Mouse (Mus musculus): ENCODE measurements around the gene Xpnpep1.
A peak's percentile ranks its signal among the peaks of the same experiment; 100 is the strongest.

Gene Xpnpep1

DNA sequence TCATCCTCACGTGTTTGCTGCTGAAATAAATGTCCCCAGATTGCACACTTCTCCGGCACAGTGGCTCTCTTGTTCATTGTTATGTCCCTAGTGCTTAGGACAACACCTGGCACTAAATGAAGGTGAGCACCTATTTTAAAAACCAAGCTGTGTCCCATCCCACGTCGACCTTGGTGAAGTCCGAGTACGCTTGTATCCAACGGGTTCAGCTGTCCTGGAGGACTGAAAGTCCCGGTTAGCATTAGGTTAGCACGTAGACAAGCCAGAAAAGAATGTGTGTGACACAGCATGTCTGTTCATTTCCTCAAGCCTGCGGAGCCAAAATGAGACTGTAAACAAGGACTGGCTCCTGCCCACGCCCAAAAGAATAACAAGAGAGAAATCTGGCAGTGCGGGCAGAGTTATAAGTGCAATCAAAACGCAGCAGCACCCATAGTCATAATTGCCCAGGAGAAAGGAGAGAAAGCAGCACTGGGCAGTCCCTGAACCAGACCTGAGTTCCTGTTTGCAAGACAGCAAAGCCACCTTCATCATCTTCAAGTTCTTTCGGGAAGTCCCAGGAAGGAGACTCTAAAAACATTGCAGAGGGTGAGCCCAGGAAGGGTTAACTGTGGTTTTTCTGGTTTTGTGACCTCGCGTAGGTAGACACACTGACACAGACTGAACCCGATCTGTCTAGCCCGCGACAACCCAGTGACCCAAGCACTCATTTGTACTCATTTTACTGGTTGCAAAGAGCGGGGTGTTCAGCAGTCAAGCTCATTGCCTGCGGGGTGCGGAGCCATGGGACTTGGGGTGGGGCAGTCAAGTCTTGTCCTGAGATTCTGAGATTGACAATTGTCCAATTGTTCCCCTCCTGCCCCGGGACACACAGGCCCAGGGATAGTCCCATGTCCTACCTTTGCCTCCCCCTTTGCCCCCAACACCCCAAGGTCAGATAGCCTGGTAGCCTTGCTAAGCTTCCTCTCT is at the start of gene Xpnpep1:
Gene Xpnpep1, minus strand, starts transcription at position 51 of the 969 bp plus-strand sequence.
- no peak for DNase-seq (ENCODE audit: low read depth, low spot score)

DNA sequence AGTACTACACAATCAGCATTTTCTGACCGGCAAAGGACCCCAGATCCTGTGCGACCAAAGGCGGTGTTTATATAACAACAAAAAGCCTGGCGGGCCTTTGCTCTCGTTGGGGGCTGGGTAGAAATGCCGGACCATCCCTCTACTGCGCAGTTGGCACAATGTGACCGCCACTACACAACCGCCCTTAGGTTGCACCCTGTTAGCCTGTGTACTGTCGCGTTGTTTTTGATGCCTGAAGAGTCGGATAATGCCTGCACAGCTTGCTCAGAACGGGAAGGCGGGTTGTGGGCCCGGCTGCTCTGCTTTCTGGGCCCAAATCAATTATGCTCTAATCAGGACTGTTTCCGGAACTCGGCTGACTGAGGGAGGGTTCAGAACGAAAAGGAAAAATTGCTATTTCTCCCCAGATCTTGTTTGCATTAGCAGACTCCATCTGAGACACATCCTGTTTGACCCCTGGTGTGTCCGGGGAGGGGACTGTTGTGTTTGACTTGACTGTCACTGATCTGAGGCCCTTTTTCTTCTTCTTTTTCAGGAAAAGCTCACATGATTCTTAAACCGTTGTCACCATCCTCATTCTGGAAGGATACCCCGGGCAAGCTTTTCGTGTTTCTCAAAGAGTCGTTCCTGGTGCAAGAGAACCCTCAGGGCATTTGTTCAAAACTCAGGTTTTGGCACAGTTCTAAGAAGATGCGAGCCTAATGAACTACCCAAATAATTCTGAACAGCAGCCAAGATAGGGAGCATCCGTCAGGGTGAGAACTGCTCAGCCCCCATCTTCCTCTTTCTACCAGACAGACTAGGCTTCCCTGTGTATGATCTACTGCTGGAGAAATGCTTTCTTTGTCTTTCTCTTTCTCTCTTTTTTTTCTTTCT is 47.5 kb upstream of the Xpnpep1 start:
- no peak for DNase-seq (ENCODE audit: low read depth, low spot score)

DNA sequence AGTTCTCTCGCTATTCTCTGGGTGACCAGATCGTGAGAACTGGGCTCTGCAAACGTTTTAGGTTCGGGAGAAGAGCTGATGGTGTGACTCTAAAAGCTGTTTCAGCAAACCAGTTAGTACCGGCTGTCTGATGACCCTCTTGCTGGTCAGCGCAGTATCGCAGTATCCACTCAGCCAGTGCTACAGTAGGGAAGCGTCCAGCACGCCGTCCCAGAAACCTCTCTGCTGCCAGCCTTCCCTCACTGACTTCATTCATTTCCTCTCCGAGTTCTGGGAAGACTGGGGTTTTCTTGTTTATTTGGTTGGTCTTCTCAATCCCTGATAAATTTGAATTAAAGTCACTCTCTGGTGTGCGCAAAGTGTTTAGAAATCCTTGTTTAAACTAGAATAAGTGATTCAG is 46.8 kb upstream of the Xpnpep1 start:
- no peak for DNase-seq (ENCODE audit: low read depth, low spot score)

- DNase-seq (ENCODE audit: low read depth, low spot score) = no peak
These were observed 44.7 kb upstream of the Xpnpep1 start for GRCm38 (mm10) chr19:53084735-53085134.

DNA sequence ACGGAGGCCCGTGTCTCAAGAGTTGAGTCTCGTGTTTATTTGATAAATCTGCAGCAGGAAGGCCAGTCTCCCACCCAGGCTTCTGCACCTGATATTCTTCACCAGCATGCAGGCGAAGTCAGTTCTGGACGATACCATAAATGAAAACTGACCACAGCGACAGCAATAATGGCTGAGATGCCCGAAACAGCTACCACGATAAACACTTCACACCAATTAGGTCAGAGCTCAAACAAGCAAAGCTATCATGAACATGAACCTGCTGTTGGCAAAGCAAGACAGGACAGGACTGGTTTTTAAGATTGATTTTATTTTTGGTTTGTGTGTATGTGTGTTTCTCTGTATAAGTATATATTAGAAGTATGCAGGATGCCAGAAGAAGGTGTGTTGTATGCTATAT is 42.8 kb upstream of the Xpnpep1 start:
- no peak for DNase-seq (ENCODE audit: low read depth, low spot score)

DNA sequence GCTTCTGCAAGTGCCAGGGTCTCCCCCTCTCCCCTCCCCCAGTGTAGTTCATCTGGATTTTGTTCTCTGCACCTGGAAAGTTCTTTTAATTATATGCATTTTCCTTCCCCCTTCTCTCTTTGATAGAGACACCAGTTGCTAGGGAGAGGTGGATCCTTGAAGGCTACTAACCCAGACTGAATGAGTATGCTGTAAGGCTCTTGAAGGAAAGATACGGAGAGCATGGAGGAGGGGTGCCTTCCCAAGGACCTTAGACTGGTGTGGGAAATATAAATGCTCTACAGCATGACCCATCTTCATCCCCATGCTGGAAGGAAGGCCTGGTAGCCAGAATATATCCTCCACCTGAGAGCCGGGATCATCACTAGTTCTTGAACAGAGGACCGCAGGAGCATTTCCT is 41.3 kb upstream of the Xpnpep1 start:
- DNase-seq (ENCODE audit: low read depth, low spot score) = no peak

DNA sequence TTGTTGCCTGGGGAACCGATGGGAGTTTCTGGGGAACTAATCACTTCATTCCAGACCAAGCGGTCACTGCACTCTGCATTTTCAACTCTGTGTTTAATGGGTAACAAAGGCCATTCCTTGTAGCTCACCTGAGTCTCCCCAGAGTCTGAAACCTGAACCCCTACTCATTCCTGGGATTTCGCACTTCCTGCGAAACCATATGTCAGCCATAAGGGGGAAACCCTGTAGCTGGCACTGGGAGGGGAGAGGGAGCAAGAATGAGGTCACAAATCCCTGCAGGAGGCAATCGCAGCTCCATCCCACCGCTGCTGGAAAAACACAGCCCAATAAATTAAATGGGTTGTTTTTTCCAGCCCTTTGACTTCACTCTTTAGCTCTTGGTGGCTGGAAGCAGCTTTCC is 40.9 kb upstream of the Xpnpep1 start:
- no peak for DNase-seq (ENCODE audit: low read depth, low spot score)

DNA sequence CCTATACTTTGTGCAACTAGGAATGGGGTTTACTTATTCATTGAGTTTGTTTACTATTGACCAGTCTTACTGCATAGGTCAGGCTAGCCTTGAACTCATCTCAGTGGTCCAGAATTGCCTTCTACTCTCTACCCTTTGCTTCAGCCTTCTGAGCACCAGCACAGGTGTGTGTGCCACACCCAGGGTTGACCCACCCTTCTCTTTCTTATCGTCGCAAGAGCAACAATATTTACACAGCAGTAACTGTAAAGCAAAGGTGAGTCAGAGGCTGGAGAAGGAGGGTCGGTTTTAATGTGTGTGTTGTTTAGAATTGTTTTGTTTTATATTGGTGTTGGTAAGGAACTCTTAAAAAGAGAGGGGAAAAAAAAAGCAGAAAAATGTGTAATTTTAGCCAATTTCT is 40.5 kb upstream of the Xpnpep1 start:
- no peak for DNase-seq (ENCODE audit: low read depth, low spot score)

- DNase-seq (ENCODE audit: low read depth, low spot score) = no peak
These were observed 40.0 kb upstream of the Xpnpep1 start for GRCm38 (mm10) chr19:53080026-53080425.

DNA sequence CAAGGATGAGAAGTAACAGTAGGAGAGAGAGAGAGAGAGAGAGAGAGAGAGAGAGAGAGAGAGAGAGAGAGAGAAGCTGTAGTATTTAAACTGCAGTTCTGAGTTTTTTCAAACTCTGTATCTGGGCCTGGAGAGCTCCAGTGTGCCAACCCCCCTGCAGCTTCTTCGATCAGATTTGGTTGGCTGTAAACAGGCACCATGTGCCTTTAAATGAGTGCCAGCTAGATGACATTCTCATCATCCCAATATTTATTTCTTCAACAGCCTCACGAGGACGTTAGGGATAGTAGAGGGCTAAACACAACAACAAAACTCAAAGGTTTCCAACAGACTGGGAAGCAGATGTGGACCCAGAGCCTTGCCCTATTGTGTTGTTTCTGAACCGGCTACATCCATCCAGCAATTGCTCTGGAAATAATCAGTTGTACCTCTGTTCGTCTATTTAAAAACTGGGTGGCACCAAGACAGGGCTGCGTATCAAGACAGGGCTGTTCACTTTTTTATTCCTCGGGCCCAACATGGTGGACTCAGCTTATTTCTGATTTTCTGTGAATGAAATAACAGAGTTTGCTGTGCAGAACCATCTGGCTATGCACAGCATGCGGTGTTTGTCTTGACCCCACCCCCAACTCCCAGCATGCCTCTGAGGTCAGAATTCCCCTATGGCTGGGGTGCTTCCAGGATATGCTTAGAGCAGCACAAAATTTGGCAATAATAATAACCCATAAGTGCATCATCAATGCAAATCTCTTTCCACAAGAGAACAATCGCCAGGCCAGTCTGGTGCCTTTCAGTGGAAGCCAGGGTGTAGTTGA is 38.5 kb upstream of the Xpnpep1 start:
- no peak for DNase-seq (ENCODE audit: low read depth, low spot score)

DNA sequence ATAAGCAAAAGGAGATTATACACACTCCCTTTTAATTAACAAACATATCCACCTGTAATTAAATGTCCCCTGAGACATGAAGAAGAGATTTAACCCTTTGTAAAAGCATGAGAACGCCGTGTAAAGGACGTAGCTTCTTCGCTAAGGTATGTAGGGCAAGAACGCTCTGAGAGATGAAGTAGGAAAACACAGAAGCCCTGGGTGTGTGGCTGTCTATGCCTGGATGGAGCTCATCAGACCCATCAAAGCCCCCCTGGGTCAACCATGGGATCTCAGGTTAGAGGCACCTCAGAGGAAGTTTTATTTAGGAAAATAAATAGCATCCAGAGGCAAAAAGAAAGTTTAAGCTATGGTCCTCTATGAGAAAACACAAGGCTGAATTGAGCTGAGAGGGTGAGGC is 37.3 kb upstream of the Xpnpep1 start:
- no peak for DNase-seq (ENCODE audit: low read depth, low spot score)

GRCm38 (mm10) chr19:53076238-53076981 is 36.4 kb upstream of the Xpnpep1 start:
- no peak for DNase-seq (ENCODE audit: low read depth, low spot score)

DNA sequence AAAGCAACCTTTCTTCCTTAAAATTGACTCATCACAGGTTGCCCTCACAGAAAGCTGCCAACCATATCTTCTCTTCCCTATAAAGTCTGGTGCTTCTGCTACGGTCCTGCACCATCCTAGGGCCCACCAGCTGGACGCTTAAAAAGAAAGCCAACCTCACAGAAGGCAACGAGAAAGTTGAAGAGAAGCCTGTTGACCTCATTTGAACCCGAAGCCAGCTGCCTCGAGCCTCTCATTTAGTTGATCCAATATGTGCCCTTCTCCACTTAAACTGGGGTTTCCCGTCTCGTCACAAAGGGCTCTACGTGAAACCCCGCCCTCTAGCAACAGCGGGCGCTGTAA is 35.9 kb upstream of the Xpnpep1 start:
- no peak for DNase-seq (ENCODE audit: low read depth, low spot score)

DNA sequence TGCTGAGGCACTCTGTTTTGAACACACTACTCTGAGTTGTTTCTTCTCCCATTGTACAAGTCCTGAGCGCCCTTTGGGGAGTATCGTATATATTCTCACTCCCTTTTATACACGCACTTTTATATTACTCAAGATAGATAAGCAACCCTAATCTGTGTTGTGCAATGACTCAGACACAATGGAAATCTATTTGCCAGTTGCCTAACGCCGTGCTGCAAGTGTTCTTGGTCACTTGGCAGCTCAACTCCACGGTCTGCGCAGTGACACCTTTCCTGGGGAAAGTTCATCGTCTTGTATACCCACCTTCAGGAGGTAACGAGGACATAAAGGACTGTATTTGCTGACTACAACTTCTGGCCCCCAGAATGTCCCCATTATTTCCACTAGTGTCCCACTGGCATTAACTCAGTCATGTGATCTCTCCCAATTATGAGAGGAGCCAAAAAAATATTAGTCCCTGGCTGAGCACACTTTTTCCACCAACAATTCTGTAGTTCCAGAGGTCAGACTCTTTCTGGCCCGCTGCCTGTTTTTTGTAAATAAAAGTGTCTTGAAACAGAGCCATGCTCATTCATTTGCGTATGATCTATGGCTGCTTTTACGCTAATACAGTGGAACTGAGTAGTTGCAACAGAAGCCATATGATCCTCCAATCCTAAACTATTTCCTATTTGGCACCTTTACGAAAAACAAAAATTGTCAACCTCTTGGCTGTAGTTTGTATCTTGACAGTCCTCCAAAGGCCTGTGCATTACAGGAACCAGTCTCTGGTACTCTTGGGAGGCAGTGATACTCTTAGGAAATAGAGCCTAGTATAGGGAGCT is 35.1 kb upstream of the Xpnpep1 start:
- DNase-seq (ENCODE audit: low read depth, low spot score) = no peak

DNA sequence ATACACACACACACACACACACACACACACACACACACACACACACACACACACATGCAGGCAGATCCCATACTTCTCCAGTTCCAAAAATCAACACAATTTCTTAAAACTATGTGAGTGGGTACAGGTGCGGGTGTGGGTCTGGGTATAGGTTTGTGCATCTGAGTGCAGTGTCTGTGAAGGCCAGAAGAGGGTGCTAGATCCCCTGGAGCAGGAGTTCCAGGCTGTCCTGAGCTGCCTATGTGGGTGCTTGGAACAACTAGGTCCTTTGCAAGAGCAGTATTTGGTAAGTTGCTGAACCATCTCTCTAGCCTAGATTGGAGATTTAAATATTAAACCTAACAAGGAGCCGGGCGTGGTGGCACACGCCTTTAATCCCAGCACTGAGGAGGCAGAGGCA is 33.5 kb upstream of the Xpnpep1 start:
- DNase-seq (ENCODE audit: low read depth, low spot score) = peak; percentile 74

DNA sequence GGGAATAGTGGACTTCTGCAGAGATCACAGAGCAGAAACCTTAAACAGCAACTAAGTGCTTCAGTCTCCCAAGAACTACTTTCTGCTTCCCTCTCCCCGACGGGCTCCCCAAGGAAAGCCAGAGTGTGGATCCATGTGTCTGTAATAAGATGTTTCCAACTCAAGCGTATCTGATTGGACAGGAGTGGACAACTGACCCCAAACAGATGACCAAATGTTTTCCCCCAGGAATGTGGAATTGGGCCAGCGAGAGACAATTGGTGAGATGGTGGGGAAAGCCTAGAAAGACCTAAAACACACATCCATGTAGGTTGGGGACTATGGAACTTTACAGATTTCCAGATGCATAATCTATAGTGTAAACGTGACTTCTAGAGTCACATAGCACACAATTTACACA is 32.4 kb upstream of the Xpnpep1 start:
- no peak for DNase-seq (ENCODE audit: low read depth, low spot score)

- DNase-seq (ENCODE audit: low read depth, low spot score) = no peak
These were observed 31.6 kb upstream of the Xpnpep1 start for GRCm38 (mm10) chr19:53071651-53072050.

DNA sequence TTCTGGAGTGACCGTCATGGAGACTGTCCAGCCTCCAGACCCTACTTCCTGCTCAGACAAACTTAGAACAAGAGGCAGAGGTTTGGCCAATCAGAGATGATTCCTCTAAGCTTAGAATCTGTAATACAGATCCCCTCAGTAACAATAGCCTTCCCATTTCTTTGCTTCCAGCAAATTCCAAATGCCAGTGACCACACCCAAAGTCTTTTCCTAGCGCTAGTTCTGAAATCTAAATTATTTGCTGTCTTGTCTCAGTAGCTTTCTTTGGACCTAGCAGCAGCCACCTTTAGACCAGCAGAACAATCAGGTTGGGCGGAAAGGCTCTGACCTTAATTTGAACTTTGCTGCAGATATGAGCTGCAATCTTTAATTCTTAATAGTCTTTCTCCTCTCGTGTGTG is 30.9 kb upstream of the Xpnpep1 start:
- peak; percentile 73 for DNase-seq (ENCODE audit: low read depth, low spot score)

- DNase-seq (ENCODE audit: low read depth, low spot score) = no peak
These were observed 29.4 kb upstream of the Xpnpep1 start for GRCm38 (mm10) chr19:53069451-53069850.

DNA sequence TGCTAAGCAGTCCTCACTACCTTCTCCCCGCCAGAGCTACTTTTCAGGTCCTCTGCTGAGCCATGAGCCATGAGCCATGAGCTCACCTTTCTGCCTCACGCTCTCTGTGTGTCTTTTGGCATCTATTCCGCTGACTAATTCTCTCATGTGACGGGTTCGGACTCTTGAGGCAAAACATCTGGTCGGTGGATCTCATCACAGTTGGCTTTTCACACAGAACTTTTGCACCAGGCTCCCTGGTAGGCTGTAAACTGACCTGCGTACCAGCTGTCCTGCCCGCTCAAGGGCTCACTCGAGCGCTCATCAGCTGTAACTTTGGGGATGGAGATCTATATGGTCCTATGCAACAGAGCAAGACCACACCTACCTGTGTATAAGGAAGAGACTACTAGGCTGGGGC is 26.9 kb upstream of the Xpnpep1 start:
- DNase-seq (ENCODE audit: low read depth, low spot score) = peak; percentile 39
